Comparison of ENCODE assay signal across 9 mouse cellular contexts in the genomic region with DNA sequence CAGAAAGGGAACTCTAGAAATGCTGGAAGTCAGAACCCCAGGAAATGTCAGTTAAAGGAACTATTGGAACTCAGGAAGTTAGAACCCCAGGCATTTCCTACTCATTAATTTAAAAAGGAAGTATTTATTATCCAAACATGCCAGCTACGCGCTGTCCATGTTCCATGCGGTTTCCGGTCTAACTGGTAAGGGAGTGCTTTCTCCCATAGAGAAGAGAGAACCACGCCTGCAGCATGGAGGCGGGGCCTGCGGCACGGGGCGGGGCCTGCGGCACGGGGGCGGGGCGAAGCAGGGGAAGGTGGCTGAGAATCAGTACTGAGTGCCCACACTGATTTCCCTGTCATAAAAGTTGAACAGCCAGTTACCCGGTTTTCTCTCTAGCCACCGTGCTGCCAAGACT. TPM values are rescaled to one million over a fixed set of nuclear protein-coding genes. Genes with fewer than 3 reads are reported as not detected.
DNase-seq lines count a peak whose midpoint lies in the region; ATAC-seq lines count a peak whose summit lies in the region.
"Had no signal": no experiment of that assay in that cellular context is flagged by ENCODE, and none has a peak within 500 bp of the region (broad histone marks: within the 10 kb centered on the region; RNA-seq: fewer than 3 reads in every experiment).

No protein-coding gene starts in this region.

- 0 out of 2 replicates have a peak, but pooled peaks have one; percentile 43 for ATAC-seq in heart, embryonic 15.5 days (replicated peaks; ENCODE audit: insufficient number of reproducible peaks, insufficient read depth, low FRiP score, low read depth)
- peak; percentile 76 for ATAC-seq in megakaryocyte-erythroid progenitor cell, adult 5-6 weeks (replicated peaks; ENCODE audit: low FRiP score, low TSS enrichment, poor library complexity, severe bottlenecking)
- ATAC-seq: Patski had no signal

- no peak overlapping the region for H3K4me2 ChIP-seq in heart, embryonic 15.5 days

- no peaks in the 10 kb centered on the region for H3K36me3 ChIP-seq in heart, embryonic 15.5 days

- intact Hi-C loops in left cerebral cortex, postnatal 36 days (cut with DNase I), result no loop called here

- 21% methylated on average over 15 of the region's 15 CpGs for WGBS in heart, embryonic 15.5 days

- H3K4me3 ChIP-seq in heart, embryonic 15.5 days, result no peak overlapping the region

- H3K27ac ChIP-seq in heart, embryonic 15.5 days, result no peak overlapping the region

- H3K4me1 ChIP-seq in heart, embryonic 15.5 days (replicated peaks), result no peaks in the 10 kb centered on the region

- H3K27me3 ChIP-seq in heart, embryonic 15.5 days, result peaks cover 14% of the 10 kb centered on the region

- no peaks in the 10 kb centered on the region for H3K9me3 ChIP-seq in heart, embryonic 15.5 days (replicated peaks)

- DNase-seq in ovary, postnatal 36 days (ENCODE audit: low spot score), result peak; percentile 18
- DNase-seq in ovary, postnatal 10 days (ENCODE audit: low spot score), result no peak
- peak; percentile 63 to 74 for DNase-seq in kidney, postnatal 4 days
- DNase-seq in layer of hippocampus, adult 8-10 months (ENCODE audit: low spot score in 2 of 2), result no peak
- DNase-seq in layer of hippocampus, adult 11-12 months (ENCODE audit: low spot score), result no peak
- no peak for DNase-seq in left cerebral cortex, postnatal 36 days (ENCODE audit: low spot score in 2 of 2)

- H3K9ac ChIP-seq in heart, embryonic 15.5 days, result no peak overlapping the region

RNA-seq across cellular contexts. Expression of a gene that starts 6.9 kb away (rescaled TPM):
- polyA plus RNA-seq in heart, embryonic 15.5 days (2015; fragmentation: Nextera tagmentation; extraction: Ambion mirVana), result 0.11 TPM in 2 replicates
- not detected in 2 replicates for total RNA-seq in megakaryocyte-erythroid progenitor cell, adult 5-6 weeks (2014; fragmentation: Nextera tagmentation)
- total RNA-seq in megakaryocyte-erythroid progenitor cell, adult 5-6 weeks (2017), result not detected in 2 replicates
- total RNA-seq in layer of hippocampus, adult 8-10 months (2022), result 10 to 100 TPM; 53.8 to 68.4 (median 59.4) TPM
- 10 to 100 TPM; 78.5 to 81.5 TPM for total RNA-seq in left cerebral cortex, postnatal 36 days (2021)

Comparison
In these comparisons a context has a peak if more than half of its experiments do, and no peak if none do; other contexts are left out.
1. DNase-seq: peak in ovary, postnatal 36 days (single experiment) and kidney, postnatal 4 days (2 of 2); none in ovary, postnatal 10 days (single experiment), layer of hippocampus, adult 8-10 months (0 of 2), layer of hippocampus, adult 11-12 months (single experiment) and left cerebral cortex, postnatal 36 days (0 of 2).
2. RNA of a gene that starts 6.9 kb away (total RNA-seq): 78.5 to 81.5 TPM in left cerebral cortex, postnatal 36 days and 53.8 to 68.4 TPM in layer of hippocampus, adult 8-10 months; not detected in megakaryocyte-erythroid progenitor cell, adult 5-6 weeks; every median in the first group is over 10 times any median in the second.